Mouse (Mus musculus): ENCODE results near the gene Akap6. TPM values are rescaled to one million over a fixed set of nuclear protein-coding genes. Genes with fewer than 3 reads are reported as not detected.

The Akap6 gene
- total RNA-seq (2021): 1 to 10 TPM; 8.4 to 9.2 TPM
- long read RNA-seq, experiment 1, partial matches to known transcripts: 0 of 4 reads
- long read RNA-seq, experiment 1, other reads (novel, unspliced or antisense): 4 of 4 reads
- long read RNA-seq, experiment 2: 0 reads

- DNase-seq (ENCODE audit: low spot score in 2 of 2): no peak
These were observed at the start of gene Akap6 for GRCm38 (mm10) chr12:52699146-52699545. TSS of gene Akap6 (plus strand) at chr12:52699383.

- DNase-seq (ENCODE audit: low spot score in 2 of 2): no peak
These were observed 36.0 kb upstream of the Akap6 start for GRCm38 (mm10) chr12:52662907-52663790.

- DNase-seq (ENCODE audit: low spot score in 2 of 2): no peak
These were observed 34.2 kb upstream of the Akap6 start for GRCm38 (mm10) chr12:52664944-52665343.

DNA sequence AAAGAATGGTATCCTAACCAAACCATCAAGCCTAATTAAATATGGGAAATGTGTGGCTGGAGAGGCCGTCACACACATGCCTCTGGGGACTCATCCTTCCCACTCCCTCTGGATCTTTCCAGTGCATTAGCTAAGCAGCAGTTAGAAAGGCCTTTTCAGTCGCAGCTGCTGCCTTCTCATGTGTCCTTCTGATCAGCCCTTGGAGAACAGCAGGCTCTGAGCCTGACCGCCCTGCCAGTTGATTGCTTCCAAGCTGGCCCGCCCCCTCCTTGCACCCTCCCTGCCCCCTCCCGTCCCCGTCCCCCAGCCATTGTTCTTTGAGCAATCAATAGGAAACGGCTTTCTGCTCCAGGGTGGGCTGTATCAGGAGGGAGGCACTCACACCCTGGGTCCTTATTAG lies 27.7 kb upstream of the Akap6 start:
- DNase-seq (ENCODE audit: low spot score in 2 of 2): no peak

GRCm38 (mm10) chr12:52671943-52672342 lies 27.2 kb upstream of the Akap6 start:
- DNase-seq (ENCODE audit: low spot score in 2 of 2): no peak

DNA sequence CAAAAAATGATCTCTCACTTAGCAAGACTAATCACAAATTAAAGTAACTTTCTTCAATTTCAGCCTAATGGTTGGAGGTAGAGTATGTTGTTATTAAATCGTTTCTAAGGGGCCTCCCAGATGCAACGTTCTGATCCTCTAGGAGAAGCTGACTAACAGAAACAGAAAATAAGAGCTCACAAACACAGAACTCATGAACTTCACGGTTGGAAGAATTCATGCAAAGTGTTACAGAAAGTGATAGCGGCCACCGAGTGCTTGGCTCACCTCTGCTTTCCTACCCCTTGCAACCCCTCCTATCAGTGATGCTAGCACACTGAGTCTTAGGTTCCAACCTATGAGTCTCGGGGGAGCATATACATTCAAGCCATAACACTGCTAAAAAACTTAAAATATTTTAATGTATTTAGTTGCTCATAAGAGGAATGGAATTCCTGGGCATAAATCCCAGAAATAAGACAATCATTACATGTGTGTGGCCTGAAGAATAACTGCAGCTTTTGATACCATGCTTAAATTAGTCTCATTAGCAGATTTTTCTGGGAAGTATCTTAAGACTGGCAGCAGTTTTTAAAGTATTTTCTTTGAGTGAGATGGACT lies 25.7 kb upstream of the Akap6 start:
- no peak for DNase-seq (ENCODE audit: low spot score in 2 of 2)

- DNase-seq (ENCODE audit: low spot score in 2 of 2): no peak
These were observed 24.2 kb upstream of the Akap6 start for GRCm38 (mm10) chr12:52675010-52675409.

- no peak for DNase-seq (ENCODE audit: low spot score in 2 of 2)
These were observed 11.8 kb upstream of the Akap6 start for GRCm38 (mm10) chr12:52687355-52687754.

DNA sequence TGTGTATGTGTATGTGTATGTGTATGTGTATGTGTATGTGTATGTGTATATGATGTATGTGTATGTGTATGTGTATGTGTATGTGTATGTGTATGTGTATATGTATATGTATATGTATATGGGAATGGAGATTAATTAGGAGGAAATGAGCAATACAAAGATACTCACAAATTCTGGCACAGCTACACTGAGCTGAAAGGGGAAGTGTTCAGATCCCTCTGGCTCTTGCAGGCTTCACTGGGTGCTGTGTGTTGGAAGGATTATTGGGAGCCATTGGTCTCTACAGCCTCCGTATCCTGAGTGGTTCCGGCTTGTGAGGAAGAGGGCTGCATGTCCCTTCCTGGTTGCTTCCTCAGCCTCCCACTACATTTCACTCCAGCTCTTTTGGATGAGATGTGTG lies 10.5 kb upstream of the Akap6 start:
- DNase-seq (ENCODE audit: low spot score in 2 of 2): no peak

DNA sequence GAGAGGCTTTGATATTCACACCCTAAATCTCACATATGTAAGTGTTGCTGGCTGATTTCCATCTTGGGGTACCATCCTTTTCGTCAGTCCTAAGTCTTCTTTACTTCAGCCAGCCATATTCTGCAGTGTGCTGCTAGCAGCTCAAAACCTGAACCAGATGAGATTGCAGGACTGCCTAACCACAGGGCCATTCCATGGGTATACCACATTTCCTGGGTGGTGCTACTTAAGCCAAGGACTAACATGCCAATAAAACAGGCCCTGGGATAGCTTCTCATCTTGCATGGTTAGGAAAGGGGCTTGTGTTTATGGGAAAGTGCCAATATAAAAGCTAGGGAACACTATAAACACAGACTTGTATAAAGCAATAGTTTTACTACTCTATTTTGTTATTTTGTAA lies 7.6 kb upstream of the Akap6 start:
- no peak for DNase-seq (ENCODE audit: low spot score in 2 of 2)

DNA sequence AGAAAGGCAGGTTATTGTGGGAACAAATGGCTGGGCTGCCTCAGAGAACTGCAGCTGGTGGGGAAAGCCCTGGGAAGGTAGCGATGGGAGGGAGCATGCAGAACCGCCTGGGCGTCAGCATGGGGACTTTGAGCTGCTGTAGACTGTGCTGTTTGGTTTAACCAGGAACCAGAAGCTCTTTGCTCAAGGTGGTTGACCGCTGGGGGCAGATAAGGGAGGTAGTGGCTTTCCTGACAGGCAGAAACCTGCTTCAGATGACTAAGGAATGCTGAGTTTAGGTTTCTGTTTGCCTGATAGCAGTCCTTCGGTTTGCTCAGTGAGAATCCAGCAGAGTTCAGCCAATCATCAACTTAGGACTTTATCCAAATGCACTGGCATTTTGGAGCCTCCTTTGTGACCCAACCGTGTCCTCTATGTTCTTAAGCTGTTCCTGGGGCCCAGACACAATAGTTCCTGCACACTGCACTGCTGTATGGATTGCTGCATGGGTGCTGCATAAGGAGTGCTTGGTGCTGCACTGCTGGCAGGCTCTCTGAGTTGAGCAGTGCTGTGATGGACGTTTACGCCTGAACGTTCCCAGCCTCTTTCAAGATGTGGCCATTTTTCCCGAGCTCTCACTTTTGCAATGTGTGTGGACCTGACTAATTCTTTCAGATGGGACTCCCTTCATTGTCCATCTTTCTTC lies 6.8 kb upstream of the Akap6 start:
- DNase-seq (ENCODE audit: low spot score in 2 of 2): no peak

GRCm38 (mm10) chr12:52697407-52698109 lies 1.6 kb upstream of the Akap6 start:
- no peak for DNase-seq (ENCODE audit: low spot score in 2 of 2)

DNA sequence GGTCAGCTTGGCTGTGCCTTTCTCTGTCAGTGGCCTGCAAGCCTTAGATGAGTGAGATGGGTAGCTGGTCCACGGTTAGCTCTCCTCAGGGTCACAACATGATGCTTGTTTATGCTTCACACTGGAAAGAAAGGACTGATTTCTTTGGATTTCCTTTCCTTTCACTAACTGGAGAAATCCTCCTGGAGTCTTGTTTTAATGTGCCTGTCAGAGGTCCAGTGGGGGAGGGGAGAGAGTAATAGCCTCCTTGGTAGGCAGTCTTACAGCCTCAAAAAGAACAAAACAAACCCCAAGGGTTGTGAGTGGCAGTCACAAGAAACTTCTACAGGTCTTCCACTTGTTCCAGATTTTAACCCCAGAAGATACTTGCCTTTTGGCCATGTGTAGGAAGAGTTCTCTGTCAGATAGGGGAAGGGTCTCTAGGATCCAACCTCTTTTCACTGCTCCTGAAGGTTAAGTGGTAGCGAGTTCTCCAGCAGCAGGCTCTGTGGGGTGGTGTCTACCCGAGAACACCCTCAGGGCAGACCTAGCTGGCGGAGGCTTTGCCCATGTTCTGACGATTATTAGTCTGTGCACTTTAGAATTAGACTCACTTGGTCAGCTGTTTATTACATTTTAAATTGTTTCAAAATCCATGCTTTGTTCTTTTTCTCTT lies 780 bp upstream of the Akap6 start:
- DNase-seq (ENCODE audit: low spot score in 2 of 2): no peak

GRCm38 (mm10) chr12:52699961-52700696 lies 946 bp downstream of the Akap6 start:
- DNase-seq (ENCODE audit: low spot score in 2 of 2): no peak

- no peak for DNase-seq (ENCODE audit: low spot score in 2 of 2)
These were observed 1.6 kb downstream of the Akap6 start for GRCm38 (mm10) chr12:52700697-52701191.

- DNase-seq (ENCODE audit: low spot score in 2 of 2): no peak
These were observed 2.0 kb downstream of the Akap6 start for GRCm38 (mm10) chr12:52701201-52701641.

DNA sequence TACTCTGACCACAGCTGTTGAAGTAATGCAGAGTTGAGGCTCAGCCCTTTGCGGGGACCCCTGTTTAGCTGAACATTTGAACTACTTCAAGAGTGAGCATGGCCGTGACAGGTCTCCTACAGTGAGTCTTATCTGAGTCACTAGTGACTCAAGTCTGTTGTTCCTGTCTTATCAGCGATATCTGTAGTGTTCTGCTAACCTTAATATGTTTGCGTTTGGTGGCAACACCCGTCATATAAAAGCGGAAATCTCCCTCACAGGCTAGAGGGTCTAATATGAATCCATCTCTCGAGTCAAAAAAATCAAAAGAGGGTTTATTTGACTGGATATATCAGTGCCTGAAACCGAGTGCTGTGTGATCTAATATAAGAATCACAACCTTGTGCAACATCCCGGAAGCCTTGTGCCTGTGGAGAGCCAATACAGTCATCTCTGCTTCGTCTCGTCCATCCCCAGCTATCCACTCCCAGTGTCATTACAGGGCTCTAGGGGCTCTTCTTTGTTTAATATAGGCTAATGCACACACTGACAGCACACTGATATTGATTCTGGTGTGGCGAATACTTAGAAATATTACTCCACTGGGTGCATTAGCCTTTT lies 3.3 kb downstream of the Akap6 start:
- no peak for DNase-seq (ENCODE audit: low spot score in 2 of 2)

GRCm38 (mm10) chr12:52704081-52704480 lies 4.9 kb downstream of the Akap6 start:
- no peak for DNase-seq (ENCODE audit: low spot score in 2 of 2)

- no peak for DNase-seq (ENCODE audit: low spot score in 2 of 2)
These were observed 5.6 kb downstream of the Akap6 start for GRCm38 (mm10) chr12:52704810-52705209.

Data from adrenal gland, postnatal 4 days (tissue).